Mouse (Mus musculus) embryonic fibroblast, embryonic 13.5 days (primary cell): ENCODE data around the gene Tyw3.

Experiments used
- CTCF ChIP-seq: IDR thresholded peaks from 2 replicates; pipeline ENCODE4 v1.5.1; 2011; ENCODE audit warnings: mild to moderate bottlenecking, control low read depth, low read length, moderate library complexity, borderline replicate concordance; ENCODE audit not compliant: insufficient read depth
- POLR2A ChIP-seq: IDR thresholded peaks from 2 replicates; pipeline ENCODE4 v1.6.1; 2011; ENCODE audit warnings: low read depth, mild to moderate bottlenecking, control low read depth, low read length, moderate library complexity

- no peak for TF ChIP-seq CTCF
- no peak for TF ChIP-seq POLR2A
These were observed 5.9 kb downstream of the Tyw3 start for GRCm38 (mm10) chr3:154590971-154591370.
